Mouse (Mus musculus) ES-Bruce4 (cell line): ENCODE results near the gene Gm28230. TPM values are rescaled to one million over a fixed set of nuclear protein-coding genes. Genes with fewer than 3 reads are reported as not detected.

Experiments used
- H3K27ac ChIP-seq: 2 replicates; pipeline ENCODE4 v1.5.1; 2012; ENCODE audit warnings: low read length, inconsistent platforms; ENCODE audit not compliant: insufficient read depth
- H3K27me3 ChIP-seq: 2 replicates; pipeline ENCODE4 v1.6.1; 2012; ENCODE audit warnings: mild to moderate bottlenecking, low read length, inconsistent platforms; ENCODE audit not compliant: control insufficient read depth, poor library complexity, insufficient read depth, severe bottlenecking
- H3K36me3 ChIP-seq: 2 replicates; pipeline ENCODE4 v1.6.1; 2012; ENCODE audit warnings: inconsistent platforms, mild to moderate bottlenecking, low read length, moderate library complexity; ENCODE audit not compliant: control insufficient read depth, poor library complexity, insufficient read depth, severe bottlenecking
- H3K4me1 ChIP-seq: one replicate; pipeline ENCODE4 v1.8.1; 2011; ENCODE audit warnings: low read length; ENCODE audit not compliant: control insufficient read depth, insufficient read depth
- H3K4me3 ChIP-seq: 2 replicates; pipeline ENCODE4 v1.5.1; 2011; ENCODE audit warnings: low read depth, mild to moderate bottlenecking, low read length
- H3K9ac ChIP-seq: 2 replicates; pipeline ENCODE4 v1.6.1; 2012; ENCODE audit warnings: low read depth, mild to moderate bottlenecking, inconsistent platforms; ENCODE audit not compliant: poor library complexity, severe bottlenecking
- H3K9me3 ChIP-seq: replicated peaks from 2 replicates; pipeline ENCODE4 v1.6.1; 2012; ENCODE audit warnings: mild to moderate bottlenecking, low read length, inconsistent platforms; ENCODE audit not compliant: control insufficient read depth, poor library complexity, insufficient read depth, severe bottlenecking
- CTCF ChIP-seq: IDR thresholded peaks from one replicate; pipeline ENCODE4 v1.8.1; 2011; ENCODE audit warnings: low read depth, low read length
- EP300 ChIP-seq: IDR thresholded peaks from 2 replicates; pipeline ENCODE4 v1.6.1; 2011; ENCODE audit warnings: low read depth, low read length; ENCODE audit not compliant: insufficient read depth
- POLR2A ChIP-seq: IDR thresholded peaks from one replicate; pipeline ENCODE4 v1.8.1; 2011; ENCODE audit warnings: low read length; ENCODE audit not compliant: insufficient read depth
- polyA plus RNA-seq: library from polyadenylated mRNA; stranded (reverse); fragments of >200 nt; gene quantifications from 2 replicates; pipeline ENCODE4 v1.2.4, GENCODE M21; 2011; ENCODE audit warnings: low read depth; ENCODE audit not compliant: missing spikeins, insufficient read depth, insufficient read length

Gm28230 gene
- polyA plus RNA-seq, 1 experiment = not detected

GRCm38 (mm10) chr2:74726973-74727639 is 578 bp downstream of the Gm28230 start:
- peak overlapping the region; percentile 41 for H3K9ac ChIP-seq
- H3K27ac ChIP-seq = no peak overlapping the region
- H3K9me3 ChIP-seq = no peaks in the 10 kb centered on the region
- TF ChIP-seq POLR2A (no peak), CTCF (no peak), EP300 (no peak)
- H3K4me3 ChIP-seq = peak overlapping the region; percentile 63
- peaks cover 38% of the 10 kb centered on the region for H3K27me3 ChIP-seq
- H3K36me3 ChIP-seq = no peaks in the 10 kb centered on the region
- no peaks in the 10 kb centered on the region for H3K4me1 ChIP-seq

DNA sequence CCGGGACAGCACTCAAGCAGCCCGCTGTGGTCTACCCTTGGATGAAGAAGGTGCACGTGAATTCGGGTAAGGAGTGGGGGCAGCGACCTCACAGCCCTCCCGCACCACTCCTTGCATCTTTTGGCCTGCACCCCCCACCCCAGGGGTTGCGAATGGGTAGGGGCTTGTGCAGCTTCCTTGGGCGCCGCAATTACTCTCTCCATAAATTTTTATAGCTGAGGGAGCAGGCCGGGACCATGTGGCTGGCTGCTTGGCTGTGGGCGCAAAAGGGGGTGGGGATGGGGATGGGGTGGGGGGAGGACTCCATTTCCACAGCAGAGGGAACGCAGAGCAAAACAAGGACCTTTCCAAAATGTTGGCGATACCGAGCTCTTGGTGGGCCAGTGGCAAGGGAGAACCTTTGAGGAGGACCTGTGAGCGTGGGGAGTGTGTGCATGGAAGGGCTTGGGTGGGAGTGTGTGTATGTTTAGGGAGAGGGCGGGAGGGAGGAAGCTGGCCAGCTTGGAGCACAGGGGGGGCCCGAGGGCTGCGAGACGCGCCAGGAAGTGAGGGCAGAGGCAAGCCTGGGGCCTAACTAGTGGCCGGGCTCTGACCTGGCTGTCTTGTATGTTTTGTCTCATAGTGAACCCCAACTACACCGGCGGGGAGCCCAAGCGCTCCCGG is 1.2 kb downstream of the Gm28230 start:
- no peak for TF ChIP-seq POLR2A
- TF ChIP-seq CTCF = no peak
- TF ChIP-seq EP300 = no peak
- no peak overlapping the region for H3K27ac ChIP-seq
- no peaks in the 10 kb centered on the region for H3K9me3 ChIP-seq
- peak overlapping the region; percentile 63 for H3K4me3 ChIP-seq
- H3K36me3 ChIP-seq = no peaks in the 10 kb centered on the region
- H3K9ac ChIP-seq = peak overlapping the region; percentile 41
- peaks cover 39% of the 10 kb centered on the region for H3K27me3 ChIP-seq
- no peaks in the 10 kb centered on the region for H3K4me1 ChIP-seq

GRCm38 (mm10) chr2:74728303-74728680 is 1.8 kb downstream of the Gm28230 start:
- Histone ChIP-seq H3K27ac (no peak overlapping the region), H3K27me3 (peaks cover 42% of the 10 kb centered on the region)

GRCm38 (mm10) chr2:74730331-74730730 is 3.8 kb downstream of the Gm28230 start:
- H3K27ac ChIP-seq = no peak overlapping the region
- no peak for TF ChIP-seq POLR2A
- no peak for TF ChIP-seq CTCF
- TF ChIP-seq EP300 = no peak
- no peak overlapping the region for H3K9ac ChIP-seq
- H3K4me3 ChIP-seq = no peak overlapping the region
- H3K4me1 ChIP-seq = no peaks in the 10 kb centered on the region
- peaks cover 44% of the 10 kb centered on the region for H3K27me3 ChIP-seq
- no peaks in the 10 kb centered on the region for H3K36me3 ChIP-seq
- no peaks in the 10 kb centered on the region for H3K9me3 ChIP-seq

More at GRCm38 (mm10) chr2:74728303-74728680, 1.8 kb downstream of the Gm28230 start:
- H3K9me3 ChIP-seq = no peaks in the 10 kb centered on the region
- peak overlapping the region; percentile 21; the same call in 1 of the 2 replicates for H3K4me3 ChIP-seq
- TF ChIP-seq POLR2A (no peak), EP300 (no peak), CTCF (no peak)
- H3K9ac ChIP-seq = peak overlapping the region; percentile 41; the same call in 1 of the 2 replicates
- no peaks in the 10 kb centered on the region for H3K4me1 ChIP-seq
- no peaks in the 10 kb centered on the region for H3K36me3 ChIP-seq

GRCm38 (mm10) chr2:74731055-74731454 is 4.5 kb downstream of the Gm28230 start:
- Histone ChIP-seq H3K36me3 (no peaks in the 10 kb centered on the region), H3K4me3 (no peak overlapping the region), H3K9ac (no peak overlapping the region), H3K4me1 (no peaks in the 10 kb centered on the region), H3K9me3 (no peaks in the 10 kb centered on the region), H3K27ac (no peak overlapping the region), H3K27me3 (peaks cover 46% of the 10 kb centered on the region)
- TF ChIP-seq EP300 (no peak), CTCF (no peak), POLR2A (no peak)
